Mouse (Mus musculus): ENCODE measurements around the gene Ntn5.
"Not testable (repeated sequence)": the region's sequence is repeated elsewhere in the genome, so short reads cannot be mapped to it uniquely, and the experiment has no call there.

Gene Ntn5

GRCm38 (mm10) chr7:45683396-45684050 is at the start of gene Ntn5:
Gene Ntn5 (plus strand): TSS chr7:45684022.
- DNase-seq = no peak

GRCm38 (mm10) chr7:45634946-45635681 is 48.7 kb upstream of the Ntn5 start:
- DNase-seq = peak; percentile 63

GRCm38 (mm10) chr7:45635711-45636688 is 47.8 kb upstream of the Ntn5 start:
- no peak for DNase-seq

GRCm38 (mm10) chr7:45637710-45638109 is 46.1 kb upstream of the Ntn5 start:
- no peak for DNase-seq

- peak; percentile 94 for DNase-seq
These were observed 45.0 kb upstream of the Ntn5 start for GRCm38 (mm10) chr7:45638623-45639401.

- no peak for DNase-seq
These were observed 44.2 kb upstream of the Ntn5 start, which contains the start of gene Mamstr for GRCm38 (mm10) chr7:45639561-45640027. Gene Mamstr (plus strand): TSS chr7:45639977.

GRCm38 (mm10) chr7:45640191-45640957 is 43.4 kb upstream of the Ntn5 start:
- no peak for DNase-seq

- DNase-seq = no peak
These were observed 42.3 kb upstream of the Ntn5 start for GRCm38 (mm10) chr7:45641391-45642040.

- DNase-seq = no peak
These were observed 41.7 kb upstream of the Ntn5 start for GRCm38 (mm10) chr7:45642083-45642482.

- DNase-seq = no peak
These were observed 41.1 kb upstream of the Ntn5 start for GRCm38 (mm10) chr7:45642503-45643255.

GRCm38 (mm10) chr7:45643441-45644178 is 40.2 kb upstream of the Ntn5 start:
- peak; percentile 89 for DNase-seq

GRCm38 (mm10) chr7:45644183-45644582 is 39.6 kb upstream of the Ntn5 start:
- DNase-seq = no peak

- no peak for DNase-seq
These were observed 38.8 kb upstream of the Ntn5 start for GRCm38 (mm10) chr7:45644872-45645590.

- DNase-seq = no peak
These were observed 38.2 kb upstream of the Ntn5 start for GRCm38 (mm10) chr7:45645591-45645971.

GRCm38 (mm10) chr7:45646671-45647070 is 37.2 kb upstream of the Ntn5 start:
- DNase-seq = no peak

GRCm38 (mm10) chr7:45649351-45649750 is 34.5 kb upstream of the Ntn5 start:
- no peak for DNase-seq

- not testable (repeated sequence) for DNase-seq
These were observed 33.3 kb upstream of the Ntn5 start for GRCm38 (mm10) chr7:45650484-45650883.

GRCm38 (mm10) chr7:45654424-45655047 is 29.3 kb upstream of the Ntn5 start:
- no peak for DNase-seq

Data from kidney, adult 9 months (tissue).